Mouse (Mus musculus): ENCODE results near the gene Serpina3m. TPM values are rescaled to one million over a fixed set of nuclear protein-coding genes. Genes with fewer than 3 reads are reported as not detected.

The Serpina3m gene
- total RNA-seq, 2 experiments from 2014 or later = not detected

DNA sequence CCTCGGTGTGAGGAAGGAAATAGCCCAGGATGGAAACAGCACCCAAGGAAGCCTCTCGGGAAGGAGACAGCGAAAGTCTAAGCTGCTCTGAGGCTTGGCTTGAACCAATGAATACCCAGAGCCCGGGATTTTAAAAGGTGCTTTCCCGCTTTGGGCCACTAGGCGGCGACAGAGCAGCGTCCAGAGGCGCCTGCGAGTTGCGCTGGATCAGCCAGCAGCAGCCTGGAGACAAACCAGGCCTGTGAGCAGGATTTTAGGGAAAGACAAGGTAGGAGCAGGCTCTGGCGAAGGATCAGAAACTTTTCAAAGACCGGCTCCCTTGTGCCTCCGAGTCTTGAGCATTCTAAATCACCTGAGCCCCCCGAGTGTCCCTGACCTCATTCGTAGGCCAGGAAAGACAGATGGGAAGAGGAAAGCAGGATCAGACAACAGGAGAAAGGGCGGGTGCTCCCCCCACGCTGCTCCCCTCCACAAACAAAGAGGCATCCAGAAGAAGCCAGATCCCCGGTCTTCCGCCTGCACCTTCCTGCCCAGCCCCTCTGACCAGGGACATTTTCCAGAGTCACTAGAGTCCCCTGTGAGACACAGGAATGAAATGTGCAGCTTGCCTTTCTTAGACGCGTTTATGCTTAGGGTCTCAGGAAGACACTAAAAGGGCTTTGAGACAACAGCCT lies 101.9 kb downstream of the Serpina3m start:
- DNase-seq (ENCODE audit: extremely low spot score in 1 of 2, low spot score in 2 of 2) = peak; percentile 82 to 85
- intact Hi-C loops (cut with DNase I) = loop anchor here (5.0 kb wide), 2 partner anchors 257 to 497 kb away; no protein-coding TSS in a partner anchor

DNA sequence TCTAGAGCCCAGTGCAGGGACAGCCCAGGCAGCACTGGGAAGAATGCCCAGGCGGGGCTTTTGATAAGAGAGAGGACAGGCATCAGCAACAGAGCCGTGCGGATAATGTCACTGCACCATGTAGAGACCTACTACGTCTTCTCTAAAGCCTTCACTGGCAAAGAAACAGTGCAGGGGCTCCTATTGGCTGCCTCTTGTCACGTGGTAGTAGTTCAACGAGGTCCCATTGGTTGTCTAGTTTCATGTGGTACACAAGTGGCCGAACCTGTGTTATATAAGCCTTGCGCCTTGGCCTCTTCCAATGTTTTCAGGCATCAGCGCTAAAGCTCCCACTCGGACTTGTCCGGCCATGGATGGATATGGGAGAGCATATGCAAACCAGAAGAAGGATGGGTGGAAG lies 105.4 kb downstream of the Serpina3m start:
- no peak for DNase-seq (ENCODE audit: extremely low spot score in 1 of 2, low spot score in 2 of 2)
- intact Hi-C loops (cut with DNase I) = loop anchor here (5.0 kb wide), 2 partner anchors 254 to 494 kb away; no protein-coding TSS in a partner anchor

Other genes starting within 250 kb of the Serpina3m start
- gene Serpina5, start 237.4 kb upstream of the Serpina3m start, total RNA-seq (2021) = not detected
- gene Serpina3a, start 225.8 kb upstream of the Serpina3m start, total RNA-seq (2021) = not detected
- gene Serpina3b, start 210.5 kb upstream of the Serpina3m start, total RNA-seq (2021) = not detected
- not detected for gene Serpina3c, start 184.6 kb upstream of the Serpina3m start, total RNA-seq (2021)
- gene Serpina3f, start 123.9 kb upstream of the Serpina3m start, total RNA-seq (2021) = not detected
- gene Serpina3g, start 102.2 kb upstream of the Serpina3m start, total RNA-seq (2021) = under 1 TPM; 0.36 to 0.39 TPM
- gene Serpina3i, start 75.4 kb upstream of the Serpina3m start, total RNA-seq (2021) = under 1 TPM in 1 of 2 experiments, not detected in 1; 0.47 TPM
- not detected for gene Serpina3j, start 23.9 kb upstream of the Serpina3m start, total RNA-seq (2021)
- gene Serpina3k, start within 50 bp of the Serpina3m start, total RNA-seq (2021) = not detected
- gene Serpina3n, start 68.2 kb downstream of the Serpina3m start, total RNA-seq (2021) = 1 to 10 TPM; 4.2 to 6.9 TPM
- gene Gsc, start 134.8 kb downstream of the Serpina3m start, total RNA-seq (2021) = not detected

Measured in left cerebral cortex, postnatal 10 days (tissue).